Mouse (Mus musculus) stomach, adult 2 months (tissue): ENCODE results near the gene Eif1. TPM values are rescaled to one million over a fixed set of nuclear protein-coding genes. Genes with fewer than 3 reads are reported as not detected.

Experiments
- polyA plus RNA-seq: library from polyadenylated mRNA; depleted of rRNA; stranded (reverse); fragments of >200 nt; gene quantifications from 2 replicates; pipeline ENCODE4 v1.2.3, GENCODE M21; 2012; rRNA removed

The Eif1 gene
- 59.7 and 89.2 TPM in 2 replicates for polyA plus RNA-seq

GRCm38 (mm10) chr11:100319492-100320171, at the start of gene Eif1:
Gene Eif1, plus strand, starts transcription at chr11:100319885.

GRCm38 (mm10) chr11:100333944-100334457, 14.3 kb downstream of the Eif1 start, which contains the start of gene Gast:
Gene Gast, plus strand, starts transcription at chr11:100334407.

GRCm38 (mm10) chr11:100355972-100356818, 36.5 kb downstream of the Eif1 start, which contains the start of gene Hap1:
Gene Hap1, minus strand, starts transcription at chr11:100356128.

Other genes starting within 250 kb of the Eif1 start
- gene Krt32, start 231.7 kb upstream of the Eif1 start, polyA plus RNA-seq: 2.5 TPM in 2 replicates
- 0.08 TPM in 1 of 2 replicates, not detected in the other for gene Krt35, start 223.6 kb upstream of the Eif1 start, polyA plus RNA-seq
- 0.06 and 0.19 TPM in 2 replicates for gene Krt36, start 214.3 kb upstream of the Eif1 start, polyA plus RNA-seq
- 602 and 681 TPM in 2 replicates for gene Krt13, start 198.3 kb upstream of the Eif1 start, polyA plus RNA-seq
- 7.7 and 17.9 TPM in 2 replicates for gene Krt15, start 184.0 kb upstream of the Eif1 start, polyA plus RNA-seq
- gene Krt19, start 171.2 kb upstream of the Eif1 start, polyA plus RNA-seq: 1,679 and 2,029 TPM in 2 replicates
- gene Krt9, start 126.6 kb upstream of the Eif1 start, polyA plus RNA-seq: not detected in 2 replicates
- gene Krt14, start 112.3 kb upstream of the Eif1 start, polyA plus RNA-seq: 147 and 161 TPM in 2 replicates
- 5.1 and 6.5 TPM in 2 replicates for gene Krt16, start 71.0 kb upstream of the Eif1 start, polyA plus RNA-seq
- 20.4 and 26.8 TPM in 2 replicates for gene Krt17, start 58.9 kb upstream of the Eif1 start, polyA plus RNA-seq
- 0.11 and 0.31 TPM in 2 replicates for gene Krt42, start 50.0 kb upstream of the Eif1 start, polyA plus RNA-seq
- 1,071 and 1,807 TPM in 2 replicates for gene Gast, start 14.5 kb downstream of the Eif1 start, polyA plus RNA-seq
- gene Hap1, start 36.2 kb downstream of the Eif1 start, polyA plus RNA-seq: 3.8 and 4.4 TPM in 2 replicates
- 512 and 547 TPM in 2 replicates for gene Jup, start 77.9 kb downstream of the Eif1 start, polyA plus RNA-seq
- gene P3h4, start 95.0 kb downstream of the Eif1 start, polyA plus RNA-seq: 39.0 and 53.0 TPM in 2 replicates
- gene Fkbp10, start 95.8 kb downstream of the Eif1 start, polyA plus RNA-seq: 18.7 and 21.9 TPM in 2 replicates
- gene Nt5c3b, start 121.9 kb downstream of the Eif1 start, polyA plus RNA-seq: 11.5 and 11.8 TPM in 2 replicates
- 0.03 TPM in 1 of 2 replicates, not detected in the other for gene Klhl10, start 122.0 kb downstream of the Eif1 start, polyA plus RNA-seq
- gene Klhl11, start 152.9 kb downstream of the Eif1 start, polyA plus RNA-seq: 0.87 and 1.6 TPM in 2 replicates
- 17.6 and 20.0 TPM in 2 replicates for gene Acly, start 208.1 kb downstream of the Eif1 start, polyA plus RNA-seq
- 0.19 and 0.40 TPM in 2 replicates for gene Ttc25, start 225.7 kb downstream of the Eif1 start, polyA plus RNA-seq